Mouse (Mus musculus) hindbrain, embryonic 12.5 days (tissue): ENCODE measurements at regions not wholly inside any gene's neighbourhood (a gene's known extent, or its start where the extent isn't known, plus 50 kb on each side); places are given as distances from the start of the nearest gene placed in this dataset.

Experiments
- ATAC-seq: fragments of 200-750 bp; cut with Nextera tagmentation; 2 replicates; pipeline ENCODE4 v1.8.0; 2017; ENCODE audit warnings: moderate TSS enrichment; ENCODE audit not compliant: low FRiP score
- H3K27ac ChIP-seq: fragments of 300-500 bp; sonication (generic); 2 replicates; pipeline ENCODE4 v1.5.1; 2016; ENCODE audit warnings: mild to moderate bottlenecking
- H3K27me3 ChIP-seq: fragments of 300-500 bp; sonication (generic); 2 replicates; pipeline ENCODE4 v1.6.1; 2016; ENCODE audit warnings: mild to moderate bottlenecking
- H3K36me3 ChIP-seq: fragments of 300-500 bp; sonication (generic); 2 replicates; pipeline ENCODE4 v1.6.1; 2016; ENCODE audit warnings: mild to moderate bottlenecking
- H3K4me1 ChIP-seq: fragments of 300-500 bp; sonication (generic); 2 replicates; pipeline ENCODE4 v1.6.1; 2016
- H3K4me2 ChIP-seq: fragments of 300-500 bp; sonication (generic); replicated peaks from 2 replicates; pipeline ENCODE4 v1.6.1; 2016; ENCODE audit warnings: mild to moderate bottlenecking
- H3K4me3 ChIP-seq: fragments of 300-500 bp; sonication (generic); 2 replicates; pipeline ENCODE4 v1.5.1; 2016; ENCODE audit warnings: mild to moderate bottlenecking
- H3K9ac ChIP-seq: fragments of 300-500 bp; sonication (generic); 2 replicates; pipeline ENCODE4 v1.6.1; 2016; ENCODE audit warnings: mild to moderate bottlenecking, moderate library complexity
- H3K9me3 ChIP-seq: fragments of 300-500 bp; sonication (generic); replicated peaks from 2 replicates; pipeline ENCODE4 v1.6.1; 2016; ENCODE audit warnings: mild to moderate bottlenecking
- WGBS: fragments of 180-500 bp; shearing (Covaris S2); methylation state at CpG from one replicate; pipeline ENCODE4 v1.1.7; 2016; 5-methylcytosine and 5-hydroxymethylcytosine counted together

DNA sequence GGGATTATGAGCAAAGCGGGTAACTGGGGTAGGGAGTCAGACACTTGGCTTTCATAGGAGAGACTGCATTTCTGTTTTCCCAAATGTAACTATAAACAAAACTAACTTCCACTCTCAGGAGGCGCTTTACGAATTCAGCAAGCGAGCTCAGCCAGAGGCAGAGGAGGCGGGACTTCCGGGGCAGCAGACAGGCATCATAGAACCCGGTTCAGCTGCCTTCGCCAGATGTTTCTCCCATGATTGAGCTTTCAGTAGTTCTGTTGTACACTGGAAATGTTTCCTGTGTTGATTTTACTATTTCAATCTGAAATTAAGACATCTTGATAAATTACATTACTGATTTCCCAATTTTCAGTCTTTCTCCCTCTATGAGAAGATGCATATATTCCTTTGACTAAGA lies 92.9 kb downstream of the Zfp365 start:
- no peak for ATAC-seq
- Histone ChIP-seq H3K9ac (no peak overlapping the region), H3K36me3 (no peaks in the 10 kb centered on the region), H3K27me3 (no peaks in the 10 kb centered on the region), H3K4me1 (no peaks in the 10 kb centered on the region), H3K4me2 (no peak overlapping the region), H3K27ac (no peak overlapping the region), H3K4me3 (no peak overlapping the region), H3K9me3 (peaks cover 4% of the 10 kb centered on the region)
- WGBS = 86% methylated on average over 8 of the region's 8 CpGs

DNA sequence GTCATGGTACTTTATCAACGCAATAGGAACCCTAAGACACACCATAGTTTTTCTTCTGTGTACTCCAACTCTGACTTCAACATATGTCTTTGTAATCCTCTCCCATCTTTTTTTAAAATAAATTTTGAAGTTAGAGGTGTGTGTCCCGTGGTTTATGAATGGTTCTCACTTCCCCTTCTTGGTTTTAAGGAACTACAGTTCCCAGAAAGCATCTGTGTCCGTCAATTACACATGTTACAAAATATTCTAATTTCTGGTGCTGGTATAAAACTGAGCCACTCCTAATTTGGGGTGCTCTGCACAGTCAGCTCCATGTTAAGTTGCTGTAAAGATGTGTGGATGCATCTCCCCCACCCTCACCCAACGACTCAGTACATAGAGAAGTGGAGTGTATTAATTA lies 98.6 kb downstream of the Zfp365 start:
- WGBS = 83% methylated on average over 4 of the region's 4 CpGs
- H3K4me3 ChIP-seq = no peak overlapping the region
- H3K27ac ChIP-seq = no peak overlapping the region
- no peaks in the 10 kb centered on the region for H3K4me1 ChIP-seq
- no peak overlapping the region for H3K9ac ChIP-seq
- no peak overlapping the region for H3K4me2 ChIP-seq
- ATAC-seq = no peak
- H3K27me3 ChIP-seq = no peaks in the 10 kb centered on the region
- H3K36me3 ChIP-seq = no peaks in the 10 kb centered on the region
- H3K9me3 ChIP-seq = peaks cover 4% of the 10 kb centered on the region

- H3K27ac ChIP-seq = no peak overlapping the region
- 49% methylated on average over 4 of the region's 4 CpGs for WGBS
- H3K4me3 ChIP-seq = no peak overlapping the region
- no peak overlapping the region for H3K9ac ChIP-seq
- 0 out of 2 replicates have a peak, but pooled peaks cover 2% of the 10 kb centered on the region for H3K4me1 ChIP-seq
- H3K4me2 ChIP-seq = no peak overlapping the region
- no peaks in the 10 kb centered on the region for H3K36me3 ChIP-seq
- ATAC-seq = no peak
- no peaks in the 10 kb centered on the region for H3K9me3 ChIP-seq
- no peaks in the 10 kb centered on the region for H3K27me3 ChIP-seq
These were observed 107.3 kb downstream of the Zfp365 start for GRCm38 (mm10) chr10:67805131-67805530.

DNA sequence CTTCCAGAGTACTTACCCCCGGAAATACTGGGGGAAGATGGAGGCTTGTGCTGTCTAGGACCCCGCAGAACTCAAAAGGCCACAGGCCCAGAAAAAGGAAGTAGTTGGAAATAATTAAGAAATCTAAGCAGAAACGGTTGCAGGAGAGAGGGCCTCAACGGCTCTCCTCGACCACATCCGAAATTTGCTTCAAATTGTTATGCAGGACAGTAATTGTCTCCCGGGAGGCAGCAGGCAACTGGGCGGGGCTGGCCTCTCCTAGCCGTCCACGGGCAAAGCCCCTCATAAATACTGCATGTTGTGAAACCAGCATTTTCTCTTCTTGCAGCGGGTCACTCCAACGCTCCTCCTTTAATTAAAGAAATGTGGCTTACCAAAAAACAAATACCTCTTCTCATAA lies 107.8 kb downstream of the Zfp365 start:
- H3K4me3 ChIP-seq = no peak overlapping the region
- H3K4me1 ChIP-seq = 0 out of 2 replicates have a peak, but pooled peaks cover 2% of the 10 kb centered on the region
- H3K4me2 ChIP-seq = no peak overlapping the region
- no peaks in the 10 kb centered on the region for H3K27me3 ChIP-seq
- no peaks in the 10 kb centered on the region for H3K36me3 ChIP-seq
- 52% methylated on average over 12 of the region's 12 CpGs for WGBS
- no peak overlapping the region for H3K27ac ChIP-seq
- no peak for ATAC-seq
- H3K9me3 ChIP-seq = no peaks in the 10 kb centered on the region
- no peak overlapping the region for H3K9ac ChIP-seq

DNA sequence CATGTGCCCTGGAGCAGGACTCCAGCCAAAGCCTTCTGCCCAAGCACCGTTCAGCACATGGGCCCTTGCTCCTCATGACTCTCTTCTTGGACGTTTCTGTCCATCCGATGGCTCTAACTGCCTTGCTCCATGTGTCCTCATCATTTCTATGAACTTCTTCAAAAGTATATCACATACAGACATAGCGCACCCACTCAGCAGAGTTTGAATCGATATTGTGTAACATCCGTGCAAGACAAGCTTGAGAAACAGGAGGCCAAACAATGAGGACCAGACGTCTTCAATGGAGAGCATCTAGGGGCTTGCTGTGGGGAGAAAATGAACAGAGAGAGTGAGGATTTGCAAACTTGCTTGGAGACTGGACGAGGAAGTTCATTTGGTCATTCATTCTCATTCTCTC lies 110.3 kb downstream of the Zfp365 start:
- Histone ChIP-seq H3K36me3 (no peaks in the 10 kb centered on the region), H3K4me2 (no peak overlapping the region), H3K4me3 (no peak overlapping the region), H3K4me1 (peaks cover 10% of the 10 kb centered on the region; the same call in 1 of the 2 replicates), H3K27me3 (no peaks in the 10 kb centered on the region), H3K27ac (no peak overlapping the region), H3K9ac (no peak overlapping the region), H3K9me3 (no peaks in the 10 kb centered on the region)
- 88% methylated on average over 8 of the region's 8 CpGs for WGBS
- no peak for ATAC-seq

- Histone ChIP-seq H3K4me3 (no peak overlapping the region), H3K27ac (no peak overlapping the region), H3K4me1 (peaks cover 10% of the 10 kb centered on the region; the same call in 1 of the 2 replicates), H3K9ac (no peak overlapping the region), H3K36me3 (no peaks in the 10 kb centered on the region), H3K27me3 (no peaks in the 10 kb centered on the region), H3K9me3 (no peaks in the 10 kb centered on the region), H3K4me2 (no peak overlapping the region)
- 100% methylated on average over 1 of the region's 1 CpGs for WGBS
- no peak for ATAC-seq
These were observed 110.8 kb downstream of the Zfp365 start for GRCm38 (mm10) chr10:67801619-67802018.

DNA sequence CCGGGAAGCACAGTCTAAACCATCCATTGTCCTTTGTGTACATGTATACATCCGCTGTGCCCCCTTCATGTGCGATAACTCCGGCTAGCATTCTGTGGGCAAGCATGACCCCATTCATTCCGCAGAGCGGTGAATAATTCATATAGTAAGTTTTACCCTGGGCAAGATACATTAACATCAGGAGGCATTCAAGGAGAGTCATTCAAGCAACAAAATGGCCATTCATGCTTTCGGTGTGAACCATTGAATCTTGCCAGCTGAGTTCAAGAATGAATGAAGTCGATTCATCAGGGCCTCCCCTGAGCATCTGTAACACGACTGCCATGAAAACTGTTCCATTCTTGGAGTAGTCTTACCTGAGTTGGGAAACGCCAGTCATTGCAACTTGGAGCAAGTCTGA lies 113.5 kb downstream of the Zfp365 start:
- Histone ChIP-seq H3K4me2 (no peak overlapping the region), H3K36me3 (no peaks in the 10 kb centered on the region), H3K4me3 (no peak overlapping the region), H3K27me3 (no peaks in the 10 kb centered on the region), H3K9ac (no peak overlapping the region), H3K27ac (no peak overlapping the region), H3K4me1 (peaks cover 8% of the 10 kb centered on the region; the same call in 1 of the 2 replicates), H3K9me3 (no peaks in the 10 kb centered on the region)
- ATAC-seq = no peak
- WGBS = 44% methylated on average over 10 of the region's 10 CpGs

DNA sequence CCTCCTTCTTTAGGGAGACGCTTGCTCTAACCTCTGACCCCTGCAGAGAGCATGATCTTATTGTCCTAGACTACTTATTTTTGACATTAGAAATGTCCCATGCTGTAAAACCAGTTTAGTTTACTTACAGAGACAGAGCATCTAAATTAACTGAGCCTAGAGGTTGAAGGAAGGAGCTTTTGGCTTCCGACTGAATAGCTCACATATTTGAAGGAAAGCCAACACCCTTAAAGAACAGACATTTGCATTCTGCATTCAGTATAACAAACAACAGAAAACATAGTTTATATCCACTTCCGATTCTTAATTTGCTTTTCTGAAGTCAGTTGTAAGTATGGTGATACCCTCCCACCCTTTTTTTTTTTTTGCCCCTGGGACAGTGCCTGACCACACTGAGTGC lies 119.3 kb downstream of the Zfp365 start:
- Histone ChIP-seq H3K27me3 (no peaks in the 10 kb centered on the region), H3K36me3 (no peaks in the 10 kb centered on the region), H3K9ac (no peak overlapping the region), H3K4me2 (no peak overlapping the region), H3K4me3 (no peak overlapping the region), H3K4me1 (no peaks in the 10 kb centered on the region), H3K27ac (no peak overlapping the region), H3K9me3 (no peaks in the 10 kb centered on the region)
- 75% methylated on average over 3 of the region's 3 CpGs for WGBS
- ATAC-seq = no peak

GRCm38 (mm10) chr10:67789651-67790050 lies 122.8 kb downstream of the Zfp365 start:
- WGBS = 77% methylated on average over 12 of the region's 12 CpGs
- no peak overlapping the region for H3K9ac ChIP-seq
- no peaks in the 10 kb centered on the region for H3K4me1 ChIP-seq
- no peak overlapping the region for H3K27ac ChIP-seq
- H3K27me3 ChIP-seq = no peaks in the 10 kb centered on the region
- H3K4me2 ChIP-seq = no peak overlapping the region
- no peaks in the 10 kb centered on the region for H3K36me3 ChIP-seq
- ATAC-seq = no peak
- H3K4me3 ChIP-seq = no peak overlapping the region
- H3K9me3 ChIP-seq = no peaks in the 10 kb centered on the region

GRCm38 (mm10) chr10:67788116-67788515 lies 124.3 kb downstream of the Zfp365 start:
- ATAC-seq = no peak
- no peaks in the 10 kb centered on the region for H3K27me3 ChIP-seq
- H3K4me2 ChIP-seq = no peak overlapping the region
- WGBS = 85% methylated on average over 6 of the region's 6 CpGs
- no peaks in the 10 kb centered on the region for H3K4me1 ChIP-seq
- H3K27ac ChIP-seq = no peak overlapping the region
- no peak overlapping the region for H3K4me3 ChIP-seq
- H3K9me3 ChIP-seq = no peaks in the 10 kb centered on the region
- H3K9ac ChIP-seq = no peak overlapping the region
- H3K36me3 ChIP-seq = no peaks in the 10 kb centered on the region

DNA sequence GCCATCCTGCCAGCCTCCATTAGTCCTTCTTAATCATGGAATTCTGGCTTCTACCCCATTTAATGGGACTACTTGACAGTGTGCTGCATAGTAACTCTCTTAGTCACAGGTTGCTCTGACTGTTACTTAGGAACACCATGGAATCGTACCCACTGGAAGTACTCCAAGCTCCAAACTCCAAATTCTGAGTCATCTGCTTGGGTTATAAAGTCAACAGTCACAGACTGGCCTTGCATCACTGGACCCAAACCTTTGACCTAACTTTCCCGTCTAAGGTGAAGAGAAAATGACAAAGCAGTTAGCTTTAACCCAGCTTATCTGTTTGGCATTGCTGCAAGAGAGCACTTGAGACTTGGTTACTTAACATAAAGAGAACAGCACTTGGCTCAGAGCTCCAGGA lies 126.9 kb downstream of the Zfp365 start:
- Histone ChIP-seq H3K9me3 (no peaks in the 10 kb centered on the region), H3K27ac (no peak overlapping the region), H3K9ac (no peak overlapping the region), H3K36me3 (no peaks in the 10 kb centered on the region), H3K27me3 (no peaks in the 10 kb centered on the region), H3K4me1 (no peaks in the 10 kb centered on the region), H3K4me2 (no peak overlapping the region), H3K4me3 (no peak overlapping the region)
- no peak for ATAC-seq
- 82% methylated on average over 2 of the region's 2 CpGs for WGBS

GRCm38 (mm10) chr10:67778341-67778740 lies 134.1 kb downstream of the Zfp365 start:
- H3K27me3 ChIP-seq = no peaks in the 10 kb centered on the region
- no peak overlapping the region for H3K4me3 ChIP-seq
- no peaks in the 10 kb centered on the region for H3K4me1 ChIP-seq
- H3K4me2 ChIP-seq = no peak overlapping the region
- WGBS = 87% methylated on average over 10 of the region's 10 CpGs
- no peaks in the 10 kb centered on the region for H3K36me3 ChIP-seq
- H3K27ac ChIP-seq = no peak overlapping the region
- no peaks in the 10 kb centered on the region for H3K9me3 ChIP-seq
- ATAC-seq = no peak
- no peak overlapping the region for H3K9ac ChIP-seq

DNA sequence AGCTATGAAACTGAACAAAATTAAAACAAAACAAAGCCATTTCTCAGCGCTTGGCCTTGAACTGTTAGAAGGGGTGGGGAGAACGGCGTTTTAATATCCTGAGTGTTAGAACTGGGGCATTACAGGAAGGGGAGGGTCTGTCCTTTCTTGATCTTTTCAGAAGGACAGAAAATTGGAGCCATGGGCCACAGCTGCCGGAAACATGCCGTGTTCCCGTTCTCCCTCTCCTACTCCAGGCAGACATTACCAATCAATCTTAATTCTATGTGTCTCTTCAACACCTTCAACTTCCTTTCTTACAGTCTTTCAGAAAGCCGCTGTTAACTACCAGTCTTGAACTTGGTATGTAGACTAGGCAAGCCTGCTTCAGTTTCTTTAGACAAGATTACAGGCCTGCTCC lies 134.7 kb downstream of the Zfp365 start:
- Histone ChIP-seq H3K27ac (no peak overlapping the region), H3K4me3 (no peak overlapping the region), H3K27me3 (no peaks in the 10 kb centered on the region), H3K9me3 (no peaks in the 10 kb centered on the region), H3K9ac (no peak overlapping the region), H3K4me2 (no peak overlapping the region), H3K36me3 (no peaks in the 10 kb centered on the region), H3K4me1 (no peaks in the 10 kb centered on the region)
- WGBS = 93% methylated on average over 7 of the region's 7 CpGs
- no peak for ATAC-seq

- Histone ChIP-seq H3K4me1 (no peaks in the 10 kb centered on the region), H3K36me3 (no peaks in the 10 kb centered on the region), H3K4me2 (no peak overlapping the region), H3K9me3 (no peaks in the 10 kb centered on the region), H3K27ac (no peak overlapping the region), H3K9ac (no peak overlapping the region), H3K4me3 (no peak overlapping the region), H3K27me3 (no peaks in the 10 kb centered on the region)
- WGBS = 90% methylated on average over 9 of the region's 9 CpGs
- ATAC-seq = no peak
These were observed 135.6 kb downstream of the Zfp365 start for GRCm38 (mm10) chr10:67776851-67777250.
